Mouse (Mus musculus) embryo, embryonic 11 days (tissue): Measurements from ENCODE around the gene Pla2g4c.
"Not testable (repeated sequence)": the region's sequence is repeated elsewhere in the genome, so short reads cannot be mapped to it uniquely, and the experiment has no call there.

ENCODE experiments used
- DNase-seq: peaks from one replicate; pipeline ENCODE4 v3.0.0-alpha.2; 2015

The Pla2g4c gene

DNA sequence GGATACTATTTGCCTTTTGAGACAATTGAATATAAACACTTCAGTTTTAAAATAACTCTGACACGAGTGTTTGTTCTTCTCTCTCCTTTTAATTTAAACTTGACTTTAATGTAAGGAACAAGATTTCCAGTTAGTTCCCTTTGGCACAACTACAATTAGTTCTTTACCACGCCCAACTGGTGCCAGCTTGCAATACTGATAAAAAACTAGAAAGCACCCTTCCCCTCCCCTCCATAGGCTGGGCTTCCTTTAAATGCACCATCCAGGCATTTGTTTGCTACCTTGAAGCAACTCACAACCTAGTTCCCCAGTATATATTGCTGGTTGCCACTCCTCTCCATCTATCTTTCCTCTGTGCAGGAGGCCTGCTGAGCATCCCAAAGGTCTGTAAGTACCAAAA is at the start of gene Pla2g4c:
Pla2g4c (plus strand) TSS at position 340 of the 400 bp plus-strand sequence.
- no peak for DNase-seq

DNA sequence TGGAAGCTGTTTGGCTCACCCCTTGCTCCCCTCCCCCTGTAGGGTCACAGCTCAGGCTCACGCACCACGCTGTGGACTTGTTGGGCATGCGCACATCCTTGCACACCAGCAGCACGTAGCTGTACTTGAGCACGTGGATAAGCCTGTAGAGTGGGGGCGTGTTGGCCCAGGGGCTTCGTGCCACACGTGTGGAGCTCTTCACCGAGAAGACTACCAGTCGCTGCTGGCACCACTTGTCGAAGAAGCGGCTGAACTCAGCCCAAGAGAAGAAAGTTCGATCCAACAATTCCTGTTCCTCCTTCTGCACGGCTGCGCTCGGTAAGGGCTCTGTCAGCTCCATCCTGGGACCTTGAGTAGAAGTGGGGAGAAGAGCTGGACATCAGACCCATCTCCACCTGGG is 47.4 kb upstream of the Pla2g4c start, which contains the start of gene Lig1:
Lig1 (plus strand) TSS at position 203 of the 400 bp plus-strand sequence.
- DNase-seq, result no peak

DNA sequence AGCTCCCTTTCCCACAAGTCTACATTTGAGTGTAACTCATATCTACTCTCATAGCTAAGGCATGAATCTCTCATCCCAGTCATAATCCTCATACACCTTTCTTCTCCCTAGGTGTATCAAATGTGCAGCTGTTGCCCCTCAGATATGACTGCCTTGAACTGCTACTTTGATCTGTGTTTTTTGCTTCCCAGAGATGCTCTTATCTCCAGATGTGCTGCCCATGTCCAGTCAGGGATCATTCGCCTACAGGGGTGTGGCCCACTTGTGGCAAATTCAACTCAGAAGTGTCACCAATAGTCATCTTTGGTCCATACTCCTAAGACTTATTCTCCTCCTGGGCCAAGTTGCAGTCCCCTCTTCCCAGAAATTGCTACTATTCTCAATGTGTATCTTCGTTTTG is 46.6 kb upstream of the Pla2g4c start:
- DNase-seq, result no peak

DNA sequence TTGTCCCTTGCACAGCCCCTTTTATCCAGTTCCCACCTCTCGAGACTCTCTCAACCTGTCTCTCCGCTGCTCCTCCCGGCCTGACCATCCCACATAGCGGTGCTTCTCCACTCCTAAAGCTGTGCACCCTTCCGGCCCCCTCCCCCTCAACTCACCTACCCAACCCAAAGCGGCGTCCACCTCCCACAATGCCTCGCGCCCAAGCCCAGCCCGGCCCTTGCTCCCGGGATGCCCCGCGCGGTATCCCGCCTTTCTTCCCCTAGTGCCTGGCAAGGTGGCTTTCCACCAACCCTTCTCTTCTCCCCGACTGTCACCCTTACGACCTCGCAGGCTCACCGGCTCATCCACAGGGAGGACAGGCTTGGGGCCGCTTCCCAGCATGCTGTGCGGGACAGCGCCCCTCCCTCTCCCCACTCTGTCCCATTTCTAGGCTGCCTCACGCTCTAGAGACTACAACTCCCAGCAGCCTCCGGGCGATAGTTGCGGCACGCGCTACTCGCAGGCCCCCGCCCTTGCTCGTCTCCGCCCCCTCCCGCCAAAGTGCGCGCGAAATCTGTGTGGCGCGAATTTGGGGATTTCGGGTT is 46.1 kb upstream of the Pla2g4c start, which contains the start of gene Zswim9:
Zswim9 (minus strand) TSS at position 414 of the 584 bp plus-strand sequence.
- peak; percentile 96 for DNase-seq

DNA sequence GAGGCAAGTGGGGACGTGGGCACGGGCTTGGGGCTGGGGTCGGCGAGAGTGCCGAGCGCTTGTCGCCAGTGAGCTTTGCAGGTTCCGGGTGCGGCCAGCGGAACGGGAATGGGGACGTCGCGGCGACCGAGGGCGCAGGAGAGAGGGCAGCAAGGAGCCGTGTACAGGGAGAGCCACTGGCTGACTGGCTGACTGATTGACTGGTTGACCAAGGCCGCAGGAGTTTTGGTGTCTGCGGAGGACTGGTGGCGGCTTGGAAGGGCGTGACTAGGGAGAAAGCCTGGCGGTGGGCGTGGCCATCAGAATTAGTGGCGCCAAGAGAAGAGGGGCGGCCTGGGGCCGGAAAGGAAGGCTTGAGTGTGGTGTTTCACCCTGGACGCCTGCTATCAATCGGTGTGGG is 45.5 kb upstream of the Pla2g4c start:
- not testable (repeated sequence) for DNase-seq

DNA sequence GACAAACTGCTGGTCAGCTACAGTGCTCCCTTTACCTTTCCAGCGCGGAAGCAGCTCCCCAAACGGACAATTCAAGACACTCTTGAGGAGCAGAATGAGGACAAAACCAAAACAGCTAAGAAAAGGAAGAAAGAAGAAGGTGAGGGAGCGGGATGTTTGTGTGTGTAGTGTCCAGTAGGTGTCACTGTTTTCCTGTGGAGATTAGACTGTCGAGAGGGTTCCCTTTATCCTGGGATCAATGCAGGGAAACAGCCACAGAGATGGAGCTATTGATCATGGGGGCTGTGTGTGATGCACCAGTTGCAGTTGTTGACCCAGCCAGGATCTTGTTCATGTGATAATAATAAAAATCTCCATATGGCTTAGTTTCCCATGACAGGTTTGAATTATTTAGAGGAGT is 35.8 kb upstream of the Pla2g4c start:
- DNase-seq, result peak; percentile 61

DNA sequence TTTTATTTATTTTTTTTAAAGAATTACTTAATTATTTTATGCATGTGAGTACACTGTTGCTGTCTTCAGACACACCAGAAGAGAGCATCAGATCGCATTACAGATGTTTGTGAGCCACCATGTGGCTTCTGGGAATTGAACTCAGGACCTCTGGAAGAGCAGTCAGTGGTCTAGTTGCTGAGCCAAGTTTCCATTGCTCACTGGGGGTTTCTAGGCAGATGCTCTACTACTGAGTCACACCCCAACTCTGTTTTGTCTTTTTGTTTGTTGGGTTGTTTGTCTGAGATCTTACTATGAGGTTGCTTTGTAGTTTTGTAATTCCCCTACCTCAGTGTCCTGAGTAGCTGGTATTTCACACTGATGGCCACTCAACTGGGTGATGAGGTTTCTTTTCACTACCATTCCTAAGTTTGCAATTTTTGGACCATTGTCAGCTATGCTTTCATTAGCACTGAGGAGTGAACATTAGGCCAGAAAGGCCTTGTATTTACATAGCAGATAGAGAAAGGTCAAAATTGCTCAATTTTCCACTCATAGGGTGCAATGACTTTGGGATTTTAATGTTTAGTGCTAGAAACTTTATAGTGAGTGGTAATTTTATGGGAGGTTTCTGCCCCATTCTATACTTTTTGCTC is 34.3 kb upstream of the Pla2g4c start:
- no peak for DNase-seq

DNA sequence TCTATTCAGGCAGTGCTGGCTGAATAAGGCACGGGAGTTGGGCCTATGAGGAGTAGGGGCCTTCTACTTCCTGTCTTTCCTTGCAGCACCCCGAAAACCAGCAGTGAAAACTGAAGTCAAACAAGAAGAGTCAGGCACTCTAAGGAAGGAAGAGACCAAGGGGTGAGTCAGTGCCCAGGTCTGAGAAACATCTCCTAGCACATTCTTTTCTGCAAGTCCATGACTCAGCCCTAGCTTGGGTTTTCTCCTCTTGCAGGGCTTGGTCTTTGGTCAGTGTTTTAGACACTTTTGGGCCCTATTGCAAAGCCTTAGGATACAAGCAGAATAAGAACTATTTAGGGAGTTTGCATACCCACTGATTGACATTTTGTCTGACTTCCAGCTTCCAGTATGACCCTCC is 33.1 kb upstream of the Pla2g4c start:
- DNase-seq, result no peak

DNA sequence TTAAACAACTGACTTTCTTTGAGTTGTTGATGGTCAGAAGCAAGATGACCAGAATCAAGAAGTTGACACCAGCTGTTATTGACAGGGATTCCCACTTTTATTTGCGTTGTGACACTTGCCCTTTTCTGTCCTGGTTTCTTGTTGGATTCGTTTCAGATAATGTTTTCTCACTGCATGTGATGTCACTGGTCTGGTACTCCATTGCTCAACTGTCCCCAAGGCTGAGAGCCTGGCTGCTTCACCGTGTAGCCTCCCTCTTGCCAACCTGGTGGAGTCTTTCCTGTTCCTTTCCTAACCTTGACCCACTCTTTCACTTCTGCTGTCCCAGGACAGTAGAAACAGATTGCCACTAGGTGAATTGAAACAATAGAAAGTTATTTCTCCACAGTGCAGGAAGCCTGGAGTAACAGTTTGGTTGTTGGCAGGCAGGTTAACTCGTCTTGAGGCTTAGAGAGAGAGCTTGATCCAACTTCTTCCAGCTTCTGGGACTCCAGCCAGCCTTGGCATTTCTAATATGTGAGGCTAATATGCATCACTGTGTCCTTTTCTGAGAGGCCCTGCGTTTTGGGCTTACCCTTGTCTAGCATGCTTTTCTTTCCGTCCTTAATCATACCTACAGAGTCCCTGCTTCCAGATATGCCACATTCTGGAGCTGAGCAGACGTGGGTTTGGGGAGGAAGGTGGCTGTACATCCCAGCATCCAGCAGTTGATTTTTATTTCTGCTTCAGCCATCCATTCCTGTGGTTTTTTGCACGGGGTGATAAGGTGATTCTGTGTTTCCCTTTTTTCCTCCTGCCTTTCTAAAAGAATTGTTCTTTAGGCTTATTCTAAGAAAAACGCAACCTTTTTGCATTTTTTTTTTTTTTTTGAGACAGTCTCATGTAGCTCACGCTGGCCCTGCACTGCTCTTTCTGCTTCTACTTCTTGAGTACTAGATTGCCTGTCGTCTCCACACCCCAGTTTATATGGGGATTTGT is 30.3 kb upstream of the Pla2g4c start:
- DNase-seq, result no peak

DNA sequence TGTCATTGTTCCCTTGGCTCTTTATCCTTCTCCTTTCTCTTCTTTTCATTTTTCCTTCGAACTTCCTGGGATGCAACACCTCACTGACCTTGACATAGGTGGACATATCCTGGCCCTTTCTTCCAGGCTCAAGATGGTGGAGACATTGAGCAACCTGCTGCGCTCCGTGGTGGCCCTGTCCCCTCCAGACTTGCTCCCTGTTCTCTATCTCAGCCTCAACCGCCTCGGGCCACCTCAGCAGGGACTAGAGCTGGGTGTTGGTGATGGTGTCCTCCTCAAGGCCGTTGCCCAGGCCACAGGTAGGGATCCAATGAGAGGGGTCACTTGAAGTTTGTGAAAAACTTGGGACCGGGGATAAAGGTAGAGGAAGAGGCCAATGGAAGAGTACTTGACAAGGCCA is 29.2 kb upstream of the Pla2g4c start:
- no peak for DNase-seq

DNA sequence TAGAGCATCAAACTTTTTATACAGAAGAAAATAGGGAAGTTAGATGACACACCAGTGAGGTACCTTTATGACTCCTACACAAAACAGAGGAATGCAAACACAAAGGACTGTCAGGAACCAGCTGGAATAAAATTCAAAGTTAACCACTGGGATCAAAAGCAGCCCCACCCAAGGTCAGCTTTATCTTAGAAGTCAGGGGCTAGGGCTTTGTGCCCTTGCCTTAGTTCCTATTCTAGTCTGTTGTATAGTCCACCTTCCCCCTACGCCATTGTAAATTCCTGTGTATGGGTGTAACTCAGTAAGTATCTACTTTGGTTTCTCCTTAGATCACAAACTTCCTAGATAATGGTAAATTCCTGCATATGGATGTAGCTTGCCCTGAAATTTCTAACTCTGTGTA is 26.8 kb upstream of the Pla2g4c start:
- DNase-seq, result no peak

DNA sequence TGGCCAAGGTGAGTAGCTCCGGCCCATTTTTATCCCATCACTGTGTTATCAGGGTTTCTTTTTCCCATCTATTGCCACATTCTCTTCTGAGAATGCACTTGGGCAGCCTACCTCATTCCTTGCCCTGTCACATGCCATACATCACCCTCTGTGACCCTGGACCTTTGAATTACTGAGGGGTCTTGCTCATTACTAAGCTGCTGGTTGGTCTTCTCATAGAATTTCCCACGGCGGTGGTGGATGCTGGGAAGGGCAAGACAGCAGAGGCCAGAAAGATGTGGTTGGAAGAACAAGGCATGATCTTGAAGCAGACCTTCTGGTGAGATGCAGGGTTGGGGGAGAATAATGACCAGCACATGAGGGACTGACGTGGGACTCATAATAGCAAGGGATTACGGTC is 25.6 kb upstream of the Pla2g4c start:
- no peak for DNase-seq

DNA sequence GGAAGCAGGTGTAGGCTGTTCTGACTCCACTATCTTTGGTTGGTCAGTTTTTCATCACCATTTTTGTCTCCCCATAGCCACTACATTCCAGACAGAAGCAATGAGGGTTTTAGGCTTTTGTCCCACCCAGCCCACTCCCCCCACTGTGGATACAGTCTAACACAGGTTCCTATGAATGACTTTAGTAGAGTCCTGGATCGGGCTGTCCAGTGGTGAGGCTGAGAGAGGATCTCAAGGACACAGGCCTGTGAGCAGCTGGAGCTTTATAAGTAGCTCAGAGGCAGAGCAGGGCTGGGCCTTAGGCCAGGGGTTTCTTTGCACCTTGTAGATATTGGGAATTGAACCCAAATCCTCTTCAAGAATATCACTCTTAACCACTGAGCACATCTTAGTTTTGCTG is 22.8 kb upstream of the Pla2g4c start:
- no peak for DNase-seq

DNA sequence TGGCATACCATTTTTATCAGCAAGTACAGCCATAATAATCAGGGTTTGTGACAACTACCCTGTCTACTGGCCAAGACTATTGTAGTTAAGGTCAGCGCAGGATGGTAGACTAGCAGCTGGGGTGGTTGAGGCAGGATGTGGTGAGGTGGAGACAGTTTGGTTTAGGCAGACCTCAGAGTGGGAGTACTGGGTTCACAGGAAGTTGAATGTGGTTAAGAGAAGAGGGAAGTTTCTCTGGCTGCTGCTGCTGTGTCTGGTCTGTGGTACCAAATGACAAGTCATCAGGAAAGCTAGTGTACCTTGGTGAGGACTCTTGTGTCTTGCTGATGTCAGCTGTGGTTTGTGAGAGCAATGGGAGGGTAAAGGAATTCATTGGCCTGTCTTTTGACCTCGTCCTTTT is 21.7 kb upstream of the Pla2g4c start:
- DNase-seq, result no peak

DNA sequence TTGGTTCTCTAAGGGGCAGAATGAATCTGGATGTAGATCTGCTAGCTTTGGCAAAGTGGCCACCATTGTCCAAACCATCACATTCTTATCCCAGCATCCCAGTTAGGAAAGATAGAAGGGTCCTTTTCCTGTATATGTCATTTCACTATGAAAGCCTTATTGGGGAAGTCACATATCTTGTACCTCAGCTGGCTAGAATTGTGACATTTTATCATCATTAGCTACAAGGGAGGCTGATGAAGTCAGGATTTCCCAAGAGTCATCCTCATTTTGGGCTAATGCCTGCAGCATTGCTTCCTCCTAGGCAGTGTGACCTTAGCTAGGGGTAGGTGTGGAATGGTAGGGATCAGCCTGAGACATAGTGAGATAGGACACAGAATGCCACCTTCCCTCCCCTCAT is 21.1 kb upstream of the Pla2g4c start:
- no peak for DNase-seq

DNA sequence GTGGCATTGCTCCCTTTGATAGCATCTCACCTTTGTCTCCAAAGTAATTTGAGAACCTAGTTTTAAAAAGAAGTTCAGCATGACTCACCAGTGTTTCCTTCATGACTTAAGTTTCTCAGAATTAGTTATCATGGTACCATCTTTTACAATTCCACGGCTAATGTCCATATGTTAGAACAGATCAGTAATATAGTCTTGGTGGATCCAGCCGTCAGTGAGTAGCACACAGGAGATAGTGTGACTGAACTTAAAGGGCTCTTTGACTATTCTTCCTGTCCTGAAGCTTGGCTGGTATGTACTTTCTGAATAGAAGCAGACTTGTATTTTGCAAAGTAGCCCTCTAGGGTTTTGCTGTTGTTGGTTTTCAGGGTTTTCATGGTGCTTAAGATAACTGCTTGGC is 15.0 kb upstream of the Pla2g4c start:
- DNase-seq, result no peak

DNA sequence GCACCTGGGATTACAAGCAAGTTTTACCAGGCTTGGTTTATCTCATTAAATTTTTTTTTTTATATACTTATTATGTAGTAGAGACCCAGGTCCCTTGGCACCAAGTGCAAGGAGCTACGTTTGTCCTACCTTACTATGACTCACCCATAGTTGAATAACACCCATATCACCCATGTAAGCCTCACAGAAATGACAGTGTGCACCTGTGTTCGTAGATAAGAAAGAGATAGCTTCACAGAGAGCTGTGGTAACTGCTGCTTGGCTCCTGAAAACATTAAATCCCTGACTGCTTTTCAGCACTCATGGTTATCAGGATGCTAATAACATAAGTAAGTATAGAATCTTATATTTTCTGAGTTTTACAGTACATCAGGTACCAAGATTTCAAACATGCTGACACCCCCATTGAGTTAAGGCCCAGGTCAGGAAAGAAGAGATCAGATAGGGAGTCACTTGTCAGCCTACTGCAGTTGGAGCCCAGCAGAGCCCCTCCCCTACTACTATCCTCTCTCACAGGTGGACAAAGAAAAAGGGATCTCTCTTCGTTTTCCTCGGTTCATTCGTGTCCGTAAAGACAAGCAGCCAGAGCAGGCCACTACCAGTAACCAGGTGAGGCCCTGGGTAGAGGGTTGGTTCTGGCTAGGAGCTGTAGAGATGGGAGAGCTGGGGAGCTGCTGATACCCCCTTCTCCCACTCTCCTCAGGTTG is 13.8 kb upstream of the Pla2g4c start:
- DNase-seq, result no peak

DNA sequence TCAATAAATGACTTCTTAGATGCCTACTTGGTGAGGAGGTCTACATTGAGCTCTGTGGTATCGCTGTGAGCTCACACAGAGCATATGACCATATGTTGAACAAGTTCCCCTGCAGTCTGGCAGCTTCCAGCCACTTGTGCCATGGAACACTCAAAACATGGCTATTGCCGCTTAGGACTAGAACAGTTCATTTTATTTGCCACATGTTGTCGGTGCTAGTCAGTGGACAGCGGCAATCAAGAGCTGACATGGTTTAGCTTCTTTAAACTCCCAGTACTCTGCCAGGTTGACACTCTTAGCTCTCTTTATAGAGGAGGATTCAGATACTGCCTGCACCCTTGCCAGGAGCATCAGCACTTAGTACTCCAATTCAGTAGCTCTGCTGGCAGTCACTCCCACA is 13.1 kb upstream of the Pla2g4c start:
- DNase-seq, result no peak

DNA sequence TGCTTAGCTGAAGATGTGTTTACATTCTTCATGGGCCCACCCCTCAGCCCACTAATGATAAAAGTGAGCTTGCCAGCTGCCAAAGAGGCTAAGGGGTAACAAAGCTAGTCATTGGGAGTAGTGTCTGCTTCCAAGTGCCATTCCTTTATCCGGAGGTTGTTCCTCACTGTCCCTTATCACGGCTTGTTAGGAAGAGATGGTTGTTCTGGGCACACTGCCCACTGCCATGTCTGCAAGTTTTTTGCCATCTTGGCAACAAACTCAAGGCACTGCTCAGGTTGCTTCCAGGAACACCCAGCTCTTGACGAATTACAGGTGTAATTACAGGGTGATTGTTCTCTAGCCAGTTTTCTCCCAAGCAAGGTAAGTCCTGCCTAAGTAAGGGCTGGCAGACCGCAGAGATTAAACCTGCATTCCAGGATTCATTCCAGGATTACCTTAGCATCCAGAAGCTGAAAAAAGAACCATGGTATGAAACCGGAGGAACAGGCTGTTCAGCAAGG is 10.3 kb upstream of the Pla2g4c start:
- DNase-seq, result no peak

DNA sequence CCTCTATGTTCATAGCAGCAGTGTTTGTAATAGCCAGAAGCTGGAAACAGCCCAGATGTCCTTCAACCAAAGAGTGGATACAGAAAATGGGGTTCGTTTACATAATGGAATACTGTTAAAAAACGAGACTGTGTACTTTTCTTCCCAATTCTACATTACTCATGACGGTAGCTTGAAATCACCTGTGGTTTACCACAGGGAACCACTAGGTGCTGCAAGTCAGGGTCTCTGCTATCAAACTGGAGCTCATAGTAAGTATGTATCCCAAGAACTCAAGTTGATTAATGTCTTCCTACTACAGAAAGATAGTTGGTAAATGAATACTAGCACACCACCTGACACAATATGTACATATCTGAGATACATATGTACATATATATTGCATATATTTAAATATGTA is 3.0 kb upstream of the Pla2g4c start:
- no peak for DNase-seq

DNA sequence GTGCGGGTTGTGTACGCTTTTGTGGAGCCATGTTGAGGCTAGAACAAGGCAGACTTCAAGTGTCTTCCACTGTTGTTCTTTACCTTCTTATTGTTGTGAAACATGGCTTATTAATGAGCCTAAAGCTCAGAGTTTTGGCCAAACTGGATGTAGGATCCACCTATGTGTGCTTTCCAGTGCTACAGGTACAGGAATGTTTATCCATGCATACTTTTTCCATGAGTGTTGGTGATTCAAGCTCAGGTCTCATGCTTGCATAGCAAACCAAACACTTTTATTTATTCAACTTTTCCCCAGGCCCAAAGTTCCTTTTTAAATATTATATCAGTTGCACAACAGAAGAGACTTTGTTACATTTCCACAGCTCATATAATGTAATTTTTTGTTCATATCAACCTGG is 6.1 kb downstream of the Pla2g4c start:
- DNase-seq, result no peak

DNA sequence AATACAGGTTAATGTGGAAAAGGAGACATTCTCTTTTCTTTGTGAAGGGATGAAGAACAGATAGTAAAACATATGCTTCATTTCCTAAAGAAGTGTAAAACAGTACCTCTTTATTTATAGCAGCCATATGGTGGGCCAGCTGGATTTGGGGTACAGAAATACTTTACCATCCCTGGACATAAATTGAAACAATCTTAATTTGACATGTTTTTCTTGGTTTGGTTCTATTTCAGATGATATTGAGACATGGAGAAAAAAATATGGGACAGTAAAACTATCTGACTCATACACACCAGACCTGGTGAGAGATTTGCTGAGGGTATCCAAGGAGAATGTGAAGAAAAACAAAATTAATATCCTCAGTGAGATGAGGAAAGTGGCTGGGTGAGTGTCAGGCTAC is 31.5 kb downstream of the Pla2g4c start:
- no peak for DNase-seq

DNA sequence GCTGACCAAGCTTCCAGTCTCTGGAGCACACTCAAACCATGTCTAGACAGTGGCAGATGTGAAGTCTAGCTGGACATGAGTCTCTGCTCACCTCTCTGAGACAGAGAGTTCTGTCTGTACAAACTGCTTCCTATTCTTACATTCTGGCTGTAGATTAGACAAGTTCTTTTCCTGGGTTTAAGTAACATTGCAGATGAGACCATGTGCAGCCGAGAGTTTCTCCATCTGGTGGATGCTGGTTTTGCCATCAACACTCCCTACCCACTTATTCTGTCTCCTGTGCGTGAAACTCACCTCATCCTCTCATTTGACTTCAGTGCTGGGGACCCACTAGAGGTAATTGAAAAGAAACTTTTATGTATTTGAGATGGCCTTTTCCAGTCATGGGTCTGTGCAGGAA is 56.1 kb downstream of the Pla2g4c start:
- DNase-seq, result no peak
